Mouse (Mus musculus) embryonic facial prominence, embryonic 10.5 days (tissue): ENCODE measurements at regions not wholly inside any gene's neighbourhood (a gene's known extent, or its start where the extent isn't known, plus 50 kb on each side); places are given as distances from the start of the nearest gene placed in this dataset.
A peak's percentile ranks its signal among the peaks of the same experiment; 100 is the strongest.

Experiments
- DNase-seq: peaks from one replicate; pipeline ENCODE4 v3.0.0-alpha.2; 2017; ENCODE audit warnings: low spot score
- H3K27ac ChIP-seq: fragments of 300-500 bp; sonication (generic); replicated peaks from 2 replicates; pipeline ENCODE4 v1.5.1; 2016; ENCODE audit warnings: mild to moderate bottlenecking
- H3K27me3 ChIP-seq: fragments of 300-500 bp; sonication (generic); replicated peaks from 2 replicates; pipeline ENCODE4 v1.6.1; 2016; ENCODE audit warnings: low read depth, mild to moderate bottlenecking; ENCODE audit not compliant: poor library complexity, severe bottlenecking
- H3K36me3 ChIP-seq: fragments of 300-500 bp; sonication (generic); replicated peaks from 2 replicates; pipeline ENCODE4 v1.6.1; 2016; ENCODE audit warnings: mild to moderate bottlenecking, moderate library complexity
- H3K4me1 ChIP-seq: fragments of 300-500 bp; sonication (generic); 2 replicates; pipeline ENCODE4 v1.6.1; 2016
- H3K4me3 ChIP-seq: fragments of 300-500 bp; sonication (generic); 2 replicates; pipeline ENCODE4 v1.5.1; 2016; ENCODE audit warnings: mild to moderate bottlenecking, moderate library complexity
- H3K9me3 ChIP-seq: fragments of 300-500 bp; sonication (generic); 2 replicates; pipeline ENCODE4 v1.6.1; 2016; ENCODE audit warnings: mild to moderate bottlenecking
- WGBS: fragments of 180-500 bp; shearing (Covaris S2); methylation state at CpG from one replicate; pipeline ENCODE4 v1.1.7; 2016; 5-methylcytosine and 5-hydroxymethylcytosine counted together

GRCm38 (mm10) chr2:168371245-168371644 lies 89.7 kb upstream of the Kcng1 start:
- Histone ChIP-seq H3K36me3 (no peaks in the 10 kb centered on the region), H3K4me1 (peaks cover 11% of the 10 kb centered on the region), H3K27ac (no peak overlapping the region), H3K27me3 (no peaks in the 10 kb centered on the region), H3K9me3 (peaks cover 18% of the 10 kb centered on the region), H3K4me3 (no peak overlapping the region)
- WGBS, result 28% methylated on average over 3 of the region's 3 CpGs
- DNase-seq, result peak; percentile 45

DNA sequence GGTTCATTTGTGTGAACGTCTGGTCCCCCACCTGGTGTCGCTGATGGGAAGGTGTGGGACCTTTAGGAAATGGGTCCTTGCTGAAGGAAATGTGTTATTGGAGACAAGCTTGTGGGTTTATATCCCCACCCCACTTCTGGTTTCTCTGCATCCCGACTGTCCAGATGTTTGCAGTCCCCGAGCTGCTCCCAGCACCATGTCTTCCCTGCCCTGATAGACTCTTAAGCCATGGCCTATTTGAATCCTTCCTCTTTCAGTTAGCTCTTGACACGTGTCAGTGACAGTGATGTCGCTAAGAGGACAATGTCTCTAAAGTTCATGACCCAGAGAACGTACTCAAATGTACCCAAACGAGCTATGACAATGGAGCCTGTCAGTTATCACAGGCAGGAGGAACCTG lies 77.7 kb upstream of the Kcng1 start:
- 72% methylated on average over 8 of the region's 8 CpGs for WGBS
- Histone ChIP-seq H3K4me3 (no peak overlapping the region), H3K27ac (no peak overlapping the region), H3K4me1 (no peaks in the 10 kb centered on the region), H3K36me3 (no peaks in the 10 kb centered on the region), H3K27me3 (no peaks in the 10 kb centered on the region), H3K9me3 (no peaks in the 10 kb centered on the region)
- DNase-seq, result no peak

GRCm38 (mm10) chr2:168358551-168358950 lies 77.0 kb upstream of the Kcng1 start:
- H3K36me3 ChIP-seq, result no peaks in the 10 kb centered on the region
- H3K27ac ChIP-seq, result no peak overlapping the region
- no peaks in the 10 kb centered on the region for H3K9me3 ChIP-seq
- DNase-seq, result no peak
- no peaks in the 10 kb centered on the region; the same call in 1 of the 2 replicates for H3K4me1 ChIP-seq
- H3K27me3 ChIP-seq, result no peaks in the 10 kb centered on the region
- WGBS, result 92% methylated on average over 6 of the region's 6 CpGs
- no peak overlapping the region for H3K4me3 ChIP-seq

GRCm38 (mm10) chr2:168357815-168358214 lies 76.3 kb upstream of the Kcng1 start:
- Histone ChIP-seq H3K9me3 (no peaks in the 10 kb centered on the region), H3K36me3 (no peaks in the 10 kb centered on the region), H3K27ac (no peak overlapping the region), H3K27me3 (no peaks in the 10 kb centered on the region), H3K4me1 (no peaks in the 10 kb centered on the region; the same call in 1 of the 2 replicates), H3K4me3 (no peak overlapping the region)
- 79% methylated on average over 6 of the region's 6 CpGs for WGBS
- no peak for DNase-seq

DNA sequence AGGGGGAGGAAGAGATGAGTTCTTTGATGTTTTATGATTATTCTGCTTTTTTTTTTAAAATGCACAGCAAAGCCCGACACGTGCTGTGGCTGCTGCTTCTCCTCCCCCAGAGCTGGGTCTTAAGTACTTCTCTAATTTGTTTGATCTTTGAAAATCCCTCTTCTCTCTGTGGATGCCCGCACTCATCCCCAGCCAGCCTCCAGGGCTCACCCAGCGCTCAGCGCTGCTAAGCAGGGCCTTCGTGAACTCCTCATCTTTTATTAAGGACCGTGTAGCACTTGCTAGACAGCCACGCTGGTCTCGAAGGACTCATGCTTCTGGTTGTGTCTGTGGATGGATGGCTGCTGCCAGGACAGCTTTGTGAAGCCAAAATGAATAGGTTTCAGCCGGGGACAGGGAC lies 72.9 kb upstream of the Kcng1 start:
- 70% methylated on average over 10 of the region's 10 CpGs for WGBS
- H3K4me1 ChIP-seq, result peaks cover 5% of the 10 kb centered on the region; the same call in 1 of the 2 replicates
- no peak overlapping the region for H3K4me3 ChIP-seq
- H3K27me3 ChIP-seq, result no peaks in the 10 kb centered on the region
- no peaks in the 10 kb centered on the region for H3K9me3 ChIP-seq
- no peak overlapping the region for H3K27ac ChIP-seq
- DNase-seq, result no peak
- no peaks in the 10 kb centered on the region for H3K36me3 ChIP-seq

DNA sequence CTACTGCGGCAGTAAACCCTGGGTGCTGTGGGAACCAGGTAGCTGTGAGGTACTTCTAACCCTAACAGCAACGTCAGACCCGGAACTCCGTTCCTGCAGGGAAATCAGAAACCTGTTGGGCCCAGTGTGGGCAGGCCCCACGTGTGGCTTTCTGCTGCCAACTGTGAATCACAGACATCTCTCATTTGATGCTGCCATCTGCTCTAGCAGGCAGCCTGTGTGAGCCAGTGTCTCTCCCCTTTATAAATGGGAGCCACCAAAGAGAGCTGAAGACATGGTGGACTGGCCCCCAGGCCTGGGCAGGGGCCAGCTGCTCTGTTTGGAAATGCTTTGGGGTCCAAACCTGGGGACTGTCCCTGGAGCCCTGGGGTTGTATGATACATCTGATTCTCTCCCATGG lies 71.1 kb upstream of the Kcng1 start:
- H3K36me3 ChIP-seq, result no peaks in the 10 kb centered on the region
- peaks cover 5% of the 10 kb centered on the region; the same call in 1 of the 2 replicates for H3K4me1 ChIP-seq
- no peaks in the 10 kb centered on the region for H3K9me3 ChIP-seq
- 0 out of 2 replicates have a peak overlapping the region, but pooled peaks have one; percentile 10 for H3K27ac ChIP-seq
- no peak for DNase-seq
- 80% methylated on average over 5 of the region's 5 CpGs for WGBS
- H3K27me3 ChIP-seq, result no peaks in the 10 kb centered on the region
- H3K4me3 ChIP-seq, result no peak overlapping the region

DNA sequence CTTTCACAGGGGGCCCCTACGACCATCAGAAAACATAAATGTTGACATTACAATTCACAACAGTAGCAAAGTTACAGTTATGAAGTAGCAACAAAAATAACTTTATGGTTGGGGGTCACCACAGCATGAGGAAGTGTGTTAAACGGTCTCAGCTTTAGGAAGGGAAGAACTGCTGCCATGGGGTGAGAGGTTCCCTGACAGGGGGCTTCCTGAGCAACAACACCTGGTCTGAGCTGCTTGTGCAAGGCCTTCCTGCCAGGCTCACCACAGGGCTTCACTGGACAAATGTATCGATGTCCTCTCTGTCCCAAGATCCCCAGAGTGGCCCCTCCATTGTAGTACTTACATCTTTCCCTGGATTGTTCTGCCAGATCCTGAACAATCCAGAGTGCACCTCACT lies 70.7 kb upstream of the Kcng1 start:
- H3K27me3 ChIP-seq, result no peaks in the 10 kb centered on the region
- 60% methylated on average over 3 of the region's 3 CpGs for WGBS
- DNase-seq, result no peak

GRCm38 (mm10) chr2:168345384-168345783 lies 63.8 kb upstream of the Kcng1 start:
- H3K4me1 ChIP-seq, result peaks cover 23% of the 10 kb centered on the region
- no peak for DNase-seq
- WGBS, result 86% methylated on average over 5 of the region's 5 CpGs
- H3K36me3 ChIP-seq, result no peaks in the 10 kb centered on the region
- H3K27me3 ChIP-seq, result 0 out of 2 replicates have a peak, but pooled peaks cover 5% of the 10 kb centered on the region
- H3K27ac ChIP-seq, result no peak overlapping the region
- H3K4me3 ChIP-seq, result no peak overlapping the region
- no peaks in the 10 kb centered on the region for H3K9me3 ChIP-seq

More for the DNA sequence above, 70.7 kb upstream of the Kcng1 start:
- H3K4me1 ChIP-seq, result peaks cover 5% of the 10 kb centered on the region; the same call in 1 of the 2 replicates
- no peaks in the 10 kb centered on the region for H3K9me3 ChIP-seq
- 0 out of 2 replicates have a peak overlapping the region, but pooled peaks have one; percentile 10 for H3K27ac ChIP-seq
- H3K4me3 ChIP-seq, result no peak overlapping the region
- no peaks in the 10 kb centered on the region for H3K36me3 ChIP-seq

DNA sequence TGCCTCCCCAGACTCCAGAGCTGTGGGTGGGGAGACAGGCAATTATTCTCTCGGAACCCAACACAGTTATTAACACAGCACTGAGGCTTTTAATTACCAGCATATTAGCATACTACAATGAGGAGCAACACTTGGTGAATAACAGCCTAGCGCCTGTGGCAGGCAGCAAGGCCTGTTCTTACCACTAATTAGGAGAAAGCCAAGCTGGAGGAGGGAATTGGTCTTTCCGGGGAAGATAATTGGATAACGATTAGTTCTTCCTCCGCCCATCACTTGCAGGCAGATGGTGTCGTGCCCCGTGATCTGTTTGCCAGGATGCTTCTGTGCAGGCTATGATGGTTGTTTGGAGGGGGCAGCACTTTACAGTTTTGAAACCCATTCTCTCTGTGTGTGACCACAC lies 62.2 kb upstream of the Kcng1 start:
- H3K4me1 ChIP-seq, result peaks cover 29% of the 10 kb centered on the region
- no peak for DNase-seq
- 30% methylated on average over 7 of the region's 7 CpGs for WGBS

DNA sequence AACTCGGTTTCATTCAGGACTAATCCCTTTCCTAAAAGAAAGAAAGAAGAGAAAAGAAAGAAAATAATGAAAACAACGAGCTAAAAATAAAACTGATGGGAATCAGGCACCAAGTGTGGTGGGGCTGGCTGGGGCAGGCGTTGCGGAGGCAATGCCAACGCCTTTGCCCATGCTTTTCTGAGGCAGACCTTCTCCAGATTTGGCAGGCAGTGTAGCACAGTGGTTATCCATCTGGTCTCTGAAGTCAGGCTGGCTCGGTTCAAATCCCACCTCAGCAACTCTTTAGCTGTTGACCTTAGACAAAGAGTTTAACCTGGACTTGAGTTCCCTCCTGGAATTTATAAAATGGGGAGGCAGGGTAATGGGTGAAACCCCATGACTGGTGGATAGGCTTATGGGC lies 57.3 kb upstream of the Kcng1 start:
- Histone ChIP-seq H3K9me3 (no peaks in the 10 kb centered on the region), H3K36me3 (no peaks in the 10 kb centered on the region), H3K27ac (no peak overlapping the region), H3K27me3 (0 out of 2 replicates have a peak, but pooled peaks cover 5% of the 10 kb centered on the region), H3K4me3 (no peak overlapping the region), H3K4me1 (peaks cover 46% of the 10 kb centered on the region)
- WGBS, result 85% methylated on average over 6 of the region's 6 CpGs
- no peak for DNase-seq

More for the DNA sequence above, 62.2 kb upstream of the Kcng1 start:
- H3K4me3 ChIP-seq, result no peak overlapping the region
- no peak overlapping the region; the same call in 1 of the 2 replicates for H3K27ac ChIP-seq
- no peaks in the 10 kb centered on the region for H3K9me3 ChIP-seq
- no peaks in the 10 kb centered on the region for H3K36me3 ChIP-seq
- H3K27me3 ChIP-seq, result 0 out of 2 replicates have a peak, but pooled peaks cover 5% of the 10 kb centered on the region

- no peaks in the 10 kb centered on the region for H3K36me3 ChIP-seq
- H3K4me3 ChIP-seq, result no peak overlapping the region
- H3K27me3 ChIP-seq, result 0 out of 2 replicates have a peak, but pooled peaks cover 5% of the 10 kb centered on the region
- 68% methylated on average over 4 of the region's 4 CpGs for WGBS
- no peaks in the 10 kb centered on the region for H3K9me3 ChIP-seq
- no peak overlapping the region for H3K27ac ChIP-seq
- H3K4me1 ChIP-seq, result peaks cover 46% of the 10 kb centered on the region
- peak; percentile 43 for DNase-seq
These were observed 56.8 kb upstream of the Kcng1 start for GRCm38 (mm10) chr2:168338382-168338781.

DNA sequence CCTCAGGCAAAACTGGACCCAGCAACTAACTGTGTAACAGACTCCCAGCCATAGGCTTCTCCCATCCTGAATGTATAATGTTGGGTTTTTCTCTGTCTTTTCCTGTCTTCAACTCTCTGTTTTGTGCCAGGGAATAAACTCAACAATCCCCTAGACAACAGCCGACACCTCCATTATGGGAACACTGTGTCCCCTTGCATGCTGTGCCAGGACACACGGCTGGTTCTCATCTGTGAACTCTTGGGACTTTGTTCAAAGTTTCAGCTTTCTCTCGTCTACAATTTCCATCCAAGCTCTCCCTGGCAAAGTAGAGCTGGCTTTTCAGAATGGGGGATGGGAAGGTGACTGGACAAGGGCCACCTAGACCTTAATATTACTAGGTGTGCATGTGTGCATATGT lies 56.1 kb upstream of the Kcng1 start:
- Histone ChIP-seq H3K9me3 (no peaks in the 10 kb centered on the region), H3K4me3 (no peak overlapping the region), H3K36me3 (no peaks in the 10 kb centered on the region), H3K27me3 (0 out of 2 replicates have a peak, but pooled peaks cover 5% of the 10 kb centered on the region), H3K4me1 (peaks cover 50% of the 10 kb centered on the region), H3K27ac (no peak overlapping the region)
- DNase-seq, result no peak
- WGBS, result 62% methylated on average over 3 of the region's 3 CpGs

DNA sequence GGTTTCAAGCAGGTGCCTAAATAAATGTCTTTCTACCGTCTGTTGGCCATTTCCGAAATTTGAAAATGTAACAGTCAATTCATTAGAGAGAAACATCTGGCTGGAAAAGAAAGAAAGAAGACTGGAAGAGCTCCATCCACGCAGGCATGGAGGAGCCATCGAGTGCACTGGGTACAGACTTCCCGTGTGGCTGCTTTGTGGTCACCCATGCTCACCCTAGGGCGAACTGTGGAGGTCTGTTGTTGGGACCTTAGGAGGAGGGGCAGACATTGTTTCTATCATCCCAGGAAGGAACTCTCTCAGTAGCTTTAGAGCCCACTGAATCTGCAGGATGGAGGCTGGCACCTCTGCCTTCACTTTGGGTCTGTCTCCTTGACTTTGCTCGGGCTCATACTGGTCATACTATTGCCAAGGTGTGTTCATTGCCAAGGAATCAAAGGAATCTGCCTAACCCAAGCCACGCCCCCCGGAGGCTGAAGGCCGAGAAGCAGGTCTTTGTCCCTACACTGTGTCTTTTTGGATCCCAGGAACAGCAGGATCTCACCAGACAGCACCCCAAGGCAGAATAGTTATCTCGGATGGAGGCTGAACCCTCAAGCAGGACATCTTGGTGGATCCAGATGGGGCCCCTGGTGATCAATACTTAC lies 54.3 kb upstream of the Kcng1 start:
- no peaks in the 10 kb centered on the region for H3K27me3 ChIP-seq
- DNase-seq, result no peak
- WGBS, result 89% methylated on average over 11 of the region's 11 CpGs
- no peaks in the 10 kb centered on the region for H3K36me3 ChIP-seq
- H3K9me3 ChIP-seq, result no peaks in the 10 kb centered on the region
- H3K4me1 ChIP-seq, result peaks cover 38% of the 10 kb centered on the region
- H3K27ac ChIP-seq, result no peak overlapping the region
- H3K4me3 ChIP-seq, result no peak overlapping the region
